Mouse (Mus musculus) MEL-GATA-1-ER (cell line): Measurements from ENCODE around the gene Acads.
"Not testable (repeated sequence)": the region's sequence is repeated elsewhere in the genome, so short reads cannot be mapped to it uniquely, and the experiment has no call there.

Experiments used
- DNase-seq: peaks from one replicate; pipeline ENCODE4 v3.0.0-alpha.2; 2012; ENCODE audit warnings: low read depth; ENCODE audit errors: extremely low read depth

Acads gene

DNA sequence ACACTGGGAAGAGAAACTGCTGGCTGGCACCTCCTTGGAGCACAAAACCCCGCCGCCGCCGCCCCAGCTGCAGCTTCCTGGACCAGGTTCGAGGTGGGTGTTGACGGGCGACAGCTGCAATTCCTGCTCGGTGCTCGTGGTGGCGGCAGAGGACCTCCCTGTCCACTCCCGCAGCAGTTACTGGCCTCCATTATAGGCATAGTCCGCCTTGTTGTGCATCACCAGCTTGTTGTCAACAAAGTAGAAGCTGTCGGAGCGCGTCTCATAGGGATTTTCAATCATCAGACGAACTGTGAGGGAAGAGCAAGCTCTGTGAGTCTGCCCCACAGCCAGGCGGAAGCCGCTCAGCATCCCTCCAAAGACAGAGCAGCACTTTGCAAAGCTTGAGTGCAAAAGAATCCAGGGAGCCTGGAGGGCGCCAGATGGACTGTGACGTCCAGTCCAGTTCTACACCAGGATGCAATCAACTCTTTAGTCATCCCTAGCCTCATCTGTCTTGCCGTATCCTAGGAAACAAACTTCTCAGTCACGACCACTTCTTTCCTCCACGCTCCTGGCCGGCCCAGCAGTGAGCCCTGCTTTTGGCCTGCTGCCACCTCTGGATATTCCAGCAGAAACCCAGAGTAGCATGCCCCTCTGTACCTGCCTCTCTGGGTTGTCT lies 6.2 kb upstream of the Acads start:
- DNase-seq = peak; percentile 36

DNA sequence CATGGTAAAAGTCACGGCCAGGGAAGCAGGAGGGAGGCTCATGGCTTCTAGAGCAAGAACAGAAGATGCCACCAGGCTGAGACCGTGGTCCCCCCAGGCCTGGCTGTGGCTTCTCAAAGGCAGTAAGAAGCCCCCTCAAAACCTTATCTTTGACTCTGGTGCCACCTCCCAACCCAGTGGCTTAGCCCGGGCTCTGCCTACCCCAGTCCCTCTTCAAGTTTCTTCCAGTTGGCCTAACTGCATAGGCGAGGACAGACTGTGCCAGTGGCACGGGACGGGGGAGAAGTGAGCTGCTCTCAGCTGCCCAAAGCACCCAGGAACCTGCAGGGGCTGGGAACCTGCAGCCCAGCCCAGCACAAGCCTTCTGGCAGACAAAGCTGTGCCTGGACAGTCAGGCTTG lies 5.5 kb upstream of the Acads start:
- no peak for DNase-seq

DNA sequence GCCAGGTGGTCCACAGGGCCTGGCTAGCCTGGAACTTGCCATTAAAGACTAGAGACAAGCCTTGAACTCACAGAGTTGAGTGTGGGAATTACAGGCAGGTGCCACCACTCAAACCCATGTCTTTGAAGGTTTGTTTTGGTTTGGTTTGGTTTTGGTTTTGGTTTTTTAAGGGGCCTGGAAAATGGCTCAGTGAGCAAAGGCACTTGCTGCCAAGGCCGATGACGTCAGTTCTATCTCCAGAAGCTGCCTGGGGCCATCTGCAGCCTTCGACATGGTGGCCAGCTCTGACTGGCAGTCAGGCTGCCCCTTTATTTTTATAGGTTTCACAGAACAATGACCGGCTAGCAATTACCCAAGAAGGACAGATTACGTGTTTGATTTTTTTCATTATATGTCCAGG lies 1.8 kb upstream of the Acads start:
- DNase-seq = no peak

DNA sequence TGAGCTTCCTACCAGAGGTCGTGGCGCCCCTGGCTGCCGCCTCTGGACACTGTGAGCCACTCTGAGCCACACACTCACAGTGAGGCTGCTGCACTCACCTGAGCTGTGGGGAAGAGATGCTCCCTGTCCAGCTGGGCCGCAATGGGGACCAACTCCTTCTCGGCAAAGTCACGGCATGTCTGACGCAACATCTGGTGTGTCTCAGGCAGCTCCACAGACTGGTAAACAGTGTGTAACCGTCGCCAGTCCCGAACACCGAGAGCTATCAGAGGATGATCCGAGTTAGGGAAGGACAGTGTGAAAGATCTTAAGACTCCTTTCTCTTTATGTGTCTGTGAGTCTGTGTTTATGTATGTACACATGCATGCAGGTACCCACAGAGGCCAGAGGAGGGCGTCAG lies 1.7 kb downstream of the Acads start:
- DNase-seq = no peak

DNA sequence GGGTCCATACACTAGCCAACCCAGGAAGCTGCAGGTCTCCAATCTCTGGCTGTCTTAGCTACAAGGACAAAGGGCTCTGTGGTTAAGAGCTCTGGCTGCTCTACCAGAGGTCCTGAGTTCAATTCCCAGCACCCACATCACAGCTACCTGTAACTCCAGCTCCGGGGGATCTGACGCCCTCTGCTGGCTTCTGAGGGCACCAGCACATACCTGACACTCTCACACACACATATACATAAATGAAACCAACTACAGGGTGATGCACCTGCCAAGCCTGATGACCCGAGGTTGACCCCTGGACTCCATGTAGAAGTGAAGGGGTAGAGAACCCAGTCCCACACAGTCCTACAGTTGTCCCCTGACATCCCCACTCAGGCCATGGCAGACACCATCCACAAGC lies 2.7 kb downstream of the Acads start:
- no peak for DNase-seq

DNA sequence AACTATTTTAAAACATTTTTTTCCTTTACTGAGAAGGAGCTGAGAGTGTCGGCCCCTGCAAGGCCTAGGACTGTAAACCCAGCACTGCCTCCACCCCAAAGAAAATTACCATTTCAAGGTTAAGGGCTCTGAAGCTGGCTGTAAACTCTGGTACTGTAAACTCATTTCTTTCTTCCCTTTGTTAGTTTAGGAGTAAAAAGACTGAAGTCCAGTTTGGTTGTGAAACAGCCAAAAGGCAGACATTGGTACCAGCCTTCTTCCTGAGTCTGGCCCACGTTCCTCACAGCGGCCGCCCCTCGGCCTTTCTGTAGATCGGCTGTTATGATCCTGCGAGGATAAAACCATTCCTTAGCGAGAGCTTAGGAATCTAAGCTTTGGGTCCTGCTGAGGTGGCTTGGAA lies 4.6 kb downstream of the Acads start:
- no peak for DNase-seq

DNA sequence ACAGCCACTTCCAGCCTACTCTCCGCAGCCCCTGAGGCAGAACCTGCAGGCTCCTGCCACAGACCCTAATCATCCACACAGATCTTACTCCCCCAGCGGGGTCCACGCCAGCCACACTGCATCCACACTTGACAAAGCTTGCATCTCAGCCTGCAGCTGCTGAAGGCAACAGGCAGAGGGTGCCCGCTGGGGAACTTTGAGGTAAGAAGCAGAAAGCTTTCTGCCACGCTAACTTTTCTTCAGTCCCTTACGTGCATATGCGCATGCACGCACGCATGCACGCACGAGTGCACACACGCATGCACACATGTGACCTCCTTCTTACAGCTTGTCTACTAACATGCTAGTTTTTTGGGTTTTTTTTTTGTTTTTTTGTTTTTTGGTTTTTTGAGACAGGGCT lies 5.9 kb downstream of the Acads start:
- no peak for DNase-seq

DNA sequence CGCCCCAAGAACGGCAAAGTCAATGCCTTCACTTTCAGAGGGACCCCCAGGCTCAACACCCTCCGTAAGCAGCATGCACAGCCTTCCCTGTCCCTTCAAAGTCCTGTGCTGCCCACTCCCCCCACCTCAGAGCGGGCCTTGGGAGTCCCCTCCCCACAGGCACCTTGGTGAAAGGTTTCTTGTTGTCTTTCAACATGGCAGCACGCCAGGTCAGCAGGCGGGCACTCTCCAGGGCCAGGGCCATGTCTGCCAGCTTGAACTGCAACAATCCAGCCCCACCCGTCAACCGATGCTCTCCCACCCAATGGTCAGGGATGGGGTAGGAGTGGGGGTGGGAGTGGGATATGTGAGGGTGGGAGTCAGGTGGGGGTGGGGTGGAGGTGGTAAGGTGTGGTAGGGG lies 8.0 kb downstream of the Acads start:
- DNase-seq = no peak

DNA sequence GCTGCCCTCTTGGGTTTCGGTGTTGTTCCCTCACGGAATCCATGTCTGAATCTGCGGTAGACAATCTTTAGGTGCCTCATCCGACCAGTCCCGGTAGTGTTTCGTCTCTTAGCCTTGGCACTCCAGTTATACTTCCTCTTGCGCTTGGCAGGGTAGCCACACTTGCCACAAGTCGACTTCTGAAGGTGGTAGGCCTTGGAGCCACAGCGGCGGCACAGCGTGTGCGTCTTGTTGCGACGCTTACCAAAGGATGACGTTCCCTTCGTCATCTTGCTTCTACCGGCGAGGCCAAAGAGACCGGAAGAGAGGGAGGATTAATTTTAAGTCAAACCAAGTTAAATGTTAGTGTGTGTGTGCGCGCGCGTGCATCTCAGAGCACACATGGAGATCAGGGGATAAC lies 15.9 kb downstream of the Acads start:
- DNase-seq = not testable (repeated sequence)

DNA sequence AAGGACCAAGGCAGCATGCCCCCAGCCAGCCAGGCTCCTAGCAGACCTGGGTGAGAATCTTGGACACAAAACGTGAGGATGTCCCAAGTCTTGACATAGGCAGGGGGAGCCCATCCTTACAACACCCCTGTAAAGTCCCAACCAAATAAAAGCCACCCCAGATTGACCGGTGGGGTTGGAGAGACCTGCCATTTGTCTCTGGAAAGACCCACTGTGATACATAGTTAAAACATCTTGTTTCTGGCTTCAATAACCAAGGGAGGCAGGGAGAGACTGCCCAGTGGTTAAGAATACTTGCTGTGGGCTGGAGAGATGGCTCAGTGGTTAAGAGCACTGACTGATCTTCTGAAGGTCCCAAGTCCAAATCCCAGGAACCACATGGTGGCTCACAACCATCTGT lies 16.9 kb downstream of the Acads start:
- DNase-seq = no peak

DNA sequence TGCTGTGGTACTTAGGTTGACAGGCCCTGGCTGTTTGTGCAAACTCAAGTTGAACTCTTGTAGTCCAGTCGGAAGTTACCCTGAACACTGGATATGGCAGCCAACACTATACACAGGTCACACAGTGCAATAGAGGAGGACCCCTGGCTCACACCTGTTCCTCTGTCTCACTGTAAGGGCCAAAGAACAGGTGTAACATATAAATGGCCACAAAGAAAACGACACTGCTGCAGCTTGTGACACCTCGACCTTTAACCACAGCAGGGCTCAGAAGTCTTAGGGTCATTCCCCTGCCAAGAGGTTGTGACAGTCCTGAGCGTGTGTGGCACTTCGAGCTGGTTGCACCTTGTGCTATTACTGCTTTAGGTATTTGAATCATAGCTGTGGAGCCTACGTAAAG lies 18.7 kb downstream of the Acads start:
- no peak for DNase-seq

DNA sequence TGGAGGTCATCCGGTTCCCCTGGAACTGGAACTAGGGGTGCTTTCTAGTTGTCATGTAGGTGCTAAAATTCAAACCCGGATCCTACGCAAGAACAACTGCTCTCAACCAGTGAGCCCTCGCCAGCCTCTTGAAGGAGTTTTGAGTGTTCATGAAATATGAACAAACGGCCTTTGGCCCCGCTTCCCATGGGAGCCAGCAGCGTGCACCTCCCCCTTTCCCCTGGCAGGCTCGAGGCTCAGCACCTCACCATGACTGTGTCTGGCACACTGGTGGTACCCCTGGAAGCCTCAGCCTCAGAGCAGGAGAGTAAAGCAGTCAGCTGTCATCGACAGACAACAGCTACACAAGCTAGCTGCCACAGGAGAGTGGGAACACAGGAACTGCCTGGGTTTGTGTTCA lies 19.2 kb downstream of the Acads start:
- no peak for DNase-seq

DNA sequence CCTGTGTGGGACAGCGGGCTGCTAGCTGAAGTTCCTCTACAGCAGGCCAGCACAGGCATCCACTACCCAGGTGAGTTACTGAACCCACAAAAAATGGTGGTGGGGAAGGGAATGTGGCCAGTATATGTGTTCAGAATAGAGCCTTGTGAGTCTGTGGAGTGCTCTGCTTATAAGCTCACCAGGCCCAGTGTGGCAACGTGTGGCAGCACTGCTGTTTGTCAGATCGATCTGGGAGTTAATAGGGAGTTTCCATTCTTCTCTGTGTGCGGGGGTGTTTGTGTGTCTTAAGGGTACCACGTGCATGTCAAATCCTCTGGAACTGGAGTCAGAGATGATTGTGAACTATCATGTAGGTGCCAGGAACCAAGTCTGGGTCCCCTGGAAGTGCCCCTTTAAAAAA lies 19.6 kb downstream of the Acads start:
- no peak for DNase-seq

DNA sequence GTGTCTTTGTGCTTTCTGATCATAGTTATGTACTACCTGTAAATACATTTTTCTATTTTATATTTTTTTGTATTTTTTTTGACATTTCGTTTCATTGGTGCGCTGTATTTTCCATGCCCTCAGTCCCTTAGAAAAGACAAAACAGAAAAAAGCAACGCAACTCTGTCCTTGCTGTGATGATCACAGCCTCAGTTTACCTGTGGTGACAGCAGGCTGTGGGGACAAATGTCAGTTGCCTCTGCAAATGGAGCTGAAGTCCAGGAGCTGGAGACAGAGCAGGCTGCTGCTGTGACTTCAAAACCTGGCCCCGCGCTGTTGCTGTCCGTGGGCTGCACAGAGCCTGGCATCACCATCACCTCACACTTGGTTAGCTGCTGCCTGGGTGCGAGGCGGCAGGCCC lies 21.0 kb downstream of the Acads start, which contains the start of gene Gm10401:
TSS of gene Gm10401 (minus strand) at position 101 of the 400 bp plus-strand sequence.
- DNase-seq = no peak

DNA sequence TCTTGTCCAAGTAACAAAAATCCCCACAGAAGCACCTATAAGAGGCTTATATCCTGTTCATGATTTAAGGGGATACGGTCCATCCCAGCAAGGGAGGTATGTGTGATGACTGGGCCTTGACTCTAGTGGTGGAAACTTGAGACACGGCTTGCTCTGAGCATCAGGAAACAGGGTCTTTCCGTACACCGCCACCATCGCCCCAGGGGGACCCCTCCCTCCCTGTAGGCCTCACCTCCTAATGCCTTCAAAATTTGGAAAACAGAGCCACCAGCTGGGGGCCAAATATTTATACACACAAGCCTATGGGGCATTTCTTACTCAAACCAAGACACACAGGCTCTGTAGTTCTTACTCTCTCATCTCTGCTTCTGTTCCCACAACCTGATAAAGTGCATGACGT lies 27.4 kb downstream of the Acads start:
- no peak for DNase-seq

DNA sequence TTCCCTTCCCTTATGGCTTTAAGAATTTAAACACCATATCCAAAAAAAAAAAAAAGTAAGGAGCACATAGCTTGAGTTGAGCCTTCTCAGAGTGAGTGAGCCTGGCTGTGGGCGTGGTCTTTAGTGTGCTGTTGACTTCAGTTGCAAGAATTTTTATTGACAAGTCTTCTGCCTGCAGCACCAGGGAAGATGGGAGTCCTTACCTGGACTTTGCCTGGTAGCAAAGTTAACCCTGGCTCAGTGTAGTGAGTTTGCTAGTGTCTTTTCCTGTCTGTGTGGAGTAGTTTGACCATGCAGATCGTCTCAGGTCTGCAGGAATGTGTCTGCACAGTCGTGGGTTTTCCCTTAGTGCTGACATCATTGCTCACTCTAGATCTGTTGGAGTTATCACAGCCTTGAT lies 28.1 kb downstream of the Acads start:
- no peak for DNase-seq

DNA sequence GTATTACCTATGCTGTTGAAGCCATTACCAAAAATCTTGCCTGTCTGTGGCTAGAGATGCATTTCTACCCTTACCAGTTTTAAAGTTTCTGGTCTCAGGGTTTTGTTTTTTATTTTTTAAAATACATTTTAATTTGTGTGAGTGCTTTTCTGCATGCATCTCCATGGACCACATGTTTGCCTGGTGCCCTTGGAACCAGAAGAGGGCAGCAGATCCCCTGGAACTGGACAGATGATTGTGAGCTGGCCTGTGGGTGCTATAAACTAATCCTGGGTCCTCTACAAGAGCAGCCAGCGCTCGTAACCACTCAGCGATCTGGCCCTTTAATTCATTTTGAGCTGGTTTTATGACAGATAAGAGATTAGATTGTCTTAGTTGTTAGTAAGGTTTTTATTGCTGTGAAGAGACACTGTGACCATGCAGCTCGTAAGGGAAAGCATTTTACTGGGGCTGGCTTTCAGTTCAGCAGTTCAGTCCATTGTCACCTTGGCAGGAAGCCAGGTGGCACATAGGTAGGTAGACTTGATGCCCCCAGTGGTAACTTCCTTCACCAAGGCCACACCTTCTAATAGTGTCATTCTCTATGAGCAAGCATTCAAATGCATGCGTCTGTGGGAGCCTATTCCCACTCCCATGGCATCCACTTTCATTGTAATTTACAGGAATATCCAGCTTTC lies 29.4 kb downstream of the Acads start:
- no peak for DNase-seq

DNA sequence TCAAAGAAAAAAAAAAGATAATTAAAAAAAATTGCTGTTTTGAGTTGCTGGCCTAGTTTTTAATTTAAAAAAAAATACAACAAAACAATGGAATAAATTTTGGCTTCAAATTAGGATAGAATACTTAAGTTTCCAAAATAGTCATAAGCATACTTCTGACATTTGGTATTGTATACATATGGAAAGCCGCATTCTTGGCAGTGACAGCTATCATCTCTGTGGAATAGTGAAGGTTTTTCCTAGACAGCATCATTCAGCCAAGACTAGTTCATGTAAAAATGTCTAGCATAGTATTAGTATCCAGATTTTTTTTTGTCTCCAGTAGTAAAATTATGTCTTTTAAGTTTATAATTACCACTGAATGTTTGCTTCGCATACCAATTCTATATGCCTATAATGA lies 33.5 kb downstream of the Acads start:
- DNase-seq = no peak

DNA sequence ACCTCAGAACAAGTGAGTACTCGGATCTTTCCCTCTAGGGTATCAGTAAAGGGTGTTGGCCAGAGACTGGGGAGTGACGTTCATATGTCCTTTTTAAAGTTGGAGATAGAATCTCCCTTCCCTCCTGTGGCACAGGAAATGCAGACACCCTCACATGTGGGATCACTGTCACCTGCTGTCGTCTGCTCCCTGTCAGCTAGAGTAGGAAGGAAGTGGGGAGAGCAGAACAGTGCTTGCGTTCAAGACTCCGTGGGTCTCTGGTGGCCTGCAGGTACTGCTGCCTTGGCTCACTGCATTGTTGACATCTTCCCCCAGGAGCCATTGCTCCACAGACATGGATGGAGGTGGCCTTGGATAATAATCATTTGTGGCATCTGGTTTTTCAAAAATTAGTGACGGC lies 35.7 kb downstream of the Acads start:
- no peak for DNase-seq

DNA sequence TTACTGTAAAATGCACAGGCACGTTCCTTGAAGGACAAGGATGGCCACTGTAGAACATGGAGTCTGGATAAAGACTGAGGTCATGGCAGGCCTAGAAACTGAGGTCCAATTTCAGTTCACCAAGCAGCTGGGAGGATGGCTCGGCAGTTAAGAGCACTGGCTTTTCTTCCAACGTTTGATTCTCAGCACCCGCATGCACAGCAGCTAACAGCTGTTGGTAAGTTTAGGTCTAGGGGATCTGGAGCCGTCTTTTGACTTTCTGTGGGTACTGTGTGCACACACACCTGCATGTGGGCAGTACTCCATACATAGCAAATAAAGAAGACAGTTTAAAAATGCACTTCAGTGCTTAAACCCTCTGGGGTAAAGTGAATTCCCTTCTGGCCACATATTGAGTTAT lies 37.5 kb downstream of the Acads start:
- DNase-seq = no peak

DNA sequence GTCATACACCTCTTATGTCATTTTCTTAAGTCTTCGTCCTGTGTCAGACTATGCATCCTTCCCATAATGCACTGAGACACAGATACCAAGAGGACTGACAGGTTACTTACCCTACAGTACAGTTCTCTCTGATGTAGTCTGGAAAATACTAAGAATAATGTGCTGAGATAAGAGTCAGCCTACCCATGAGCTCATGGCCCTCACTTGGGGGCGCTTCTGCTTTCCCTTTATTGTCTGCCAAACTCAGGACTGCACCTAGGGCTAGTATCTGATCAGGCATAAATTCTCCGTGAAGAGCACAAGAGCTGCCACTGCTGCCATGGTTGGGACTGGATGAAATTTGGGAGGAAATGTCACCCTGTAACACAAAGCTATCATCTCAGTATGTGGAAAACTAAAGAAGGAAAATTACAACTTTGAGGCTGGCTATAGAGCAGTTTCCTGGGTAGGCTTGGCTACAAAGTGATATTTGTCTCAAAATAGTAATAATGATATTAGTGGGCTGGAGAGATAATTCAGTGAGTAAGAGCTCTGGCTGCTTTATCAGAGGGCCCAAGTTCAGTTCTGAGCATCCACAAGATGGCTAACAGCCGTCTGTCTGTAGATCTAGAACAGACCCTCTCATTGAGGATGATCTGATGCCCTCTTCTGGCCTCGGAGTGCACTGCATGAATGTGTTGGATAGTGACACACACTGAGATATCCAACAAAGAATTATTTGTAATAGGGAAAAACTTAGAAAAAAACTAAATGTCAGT lies 42.8 kb downstream of the Acads start:
- DNase-seq = peak; percentile 69

DNA sequence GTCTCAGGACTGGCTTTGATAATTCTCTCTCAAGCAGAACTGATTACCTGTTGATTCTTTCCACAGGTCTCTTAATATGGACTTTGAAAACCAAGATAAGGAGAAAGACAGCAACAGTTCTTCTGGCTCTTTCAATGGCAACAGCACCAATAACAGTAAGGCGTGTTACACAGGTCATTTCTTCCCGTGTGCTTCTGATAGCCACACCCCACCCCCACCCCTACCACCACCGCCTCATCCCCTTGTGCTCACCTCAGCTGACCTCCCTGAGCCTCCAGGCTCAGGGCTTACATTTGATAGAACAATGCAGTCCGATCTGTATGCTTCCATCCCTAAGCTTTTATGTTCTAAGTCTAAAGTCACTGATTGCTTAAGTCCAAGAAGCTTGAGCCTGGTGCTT lies 44.4 kb downstream of the Acads start:
- no peak for DNase-seq

DNA sequence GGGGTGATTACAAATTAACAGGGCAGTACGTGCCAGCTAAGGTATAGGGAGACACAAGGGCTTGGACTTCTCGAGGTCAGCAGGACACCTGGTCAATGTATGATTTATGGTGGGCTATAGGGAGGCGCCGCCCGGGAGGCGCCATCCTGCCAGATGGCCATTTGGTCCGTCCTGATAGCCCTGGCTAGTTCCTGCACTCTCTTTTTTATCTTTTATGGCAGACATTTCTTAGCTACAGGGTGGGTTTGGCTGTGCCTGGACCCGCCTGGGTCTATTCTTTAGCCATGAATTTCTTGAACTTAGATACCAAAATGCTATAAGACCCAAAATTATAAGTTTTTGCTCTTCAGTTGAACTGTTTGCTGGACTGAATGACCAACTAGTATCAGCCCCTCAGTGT lies 45.8 kb downstream of the Acads start:
- DNase-seq = not testable (repeated sequence)
